Comparison of ENCODE assay signal across 13 mouse cellular contexts in genomic region chr6:72869601-72870000, GRCm38 (mm10). TPM values are rescaled to one million over a fixed set of nuclear protein-coding genes. Genes with fewer than 3 reads are reported as not detected.
DNase-seq lines count a peak whose midpoint lies in the region; ATAC-seq and TF ChIP-seq lines count a peak whose summit lies in the region.
"Had no signal": no experiment of that assay in that cellular context is flagged by ENCODE, and none has a peak within 500 bp of the region (broad histone marks: within the 10 kb centered on the region; RNA-seq: fewer than 3 reads in every experiment).

No protein-coding gene starts in this region.

- WGBS in kidney, embryonic 16.5 days: 64% methylated on average over 8 of the region's 8 CpGs
- WGBS in lung, embryonic 16.5 days: 60% methylated on average over 8 of the region's 8 CpGs
- WGBS in lung, adult 2 months: 56% methylated on average over 8 of the region's 8 CpGs
- WGBS in macrophage (ENCODE audit: missing documents): 86% methylated on average over 8 of the region's 8 CpGs
- WGBS in forebrain, embryonic 16.5 days: 80% methylated on average over 8 of the region's 8 CpGs

- H3K27ac ChIP-seq in kidney, embryonic 16.5 days (ENCODE audit: low read length): peak overlapping the region; percentile 11
- H3K27ac ChIP-seq in lung, embryonic 16.5 days (ENCODE audit: low read length): peak overlapping the region; percentile 76
- H3K27ac ChIP-seq in macrophage: peak overlapping the region; percentile 35; the same call in 1 of the 2 replicates
- no peak overlapping the region for H3K27ac ChIP-seq in forebrain, embryonic 16.5 days (ENCODE audit: low read length)

- no peak for ATAC-seq in kidney, embryonic 16.5 days (ENCODE audit: low FRiP score, low TSS enrichment)
- ATAC-seq in lung, embryonic 16.5 days (ENCODE audit: low read depth): 0 out of 2 replicates have a peak, but pooled peaks have one; percentile 35
- ATAC-seq in forebrain, embryonic 16.5 days: no peak

- no peak overlapping the region for H3K9ac ChIP-seq in kidney, embryonic 16.5 days (replicated peaks; ENCODE audit: low read length)
- H3K9ac ChIP-seq in lung, embryonic 16.5 days (ENCODE audit: low read length): no peak overlapping the region
- no peak overlapping the region for H3K9ac ChIP-seq in forebrain, embryonic 16.5 days (replicated peaks; ENCODE audit: low read depth, low read length)

- peaks cover 100% of the 10 kb centered on the region for H3K79me2 ChIP-seq in macrophage (ENCODE audit: inconsistent target)

- no peaks in the 10 kb centered on the region for H3K36me3 ChIP-seq in kidney, embryonic 16.5 days (ENCODE audit: insufficient read depth, low read length)
- H3K36me3 ChIP-seq in lung, embryonic 16.5 days (ENCODE audit: control insufficient read depth, insufficient read depth, low read length): no peaks in the 10 kb centered on the region
- H3K36me3 ChIP-seq in macrophage (ENCODE audit: inconsistent target): no peaks in the 10 kb centered on the region
- H3K36me3 ChIP-seq in forebrain, embryonic 16.5 days (ENCODE audit: control insufficient read depth, insufficient read depth): no peaks in the 10 kb centered on the region

- TF ChIP-seq POLR2A in lung, adult 2 months (IDR thresholded peaks at IDR 0.05; ENCODE audit: borderline replicate concordance, extremely low read depth, low read depth, low read length): no peak

- H3K27me3 ChIP-seq in kidney, embryonic 16.5 days (ENCODE audit: insufficient read depth, low read length): no peaks in the 10 kb centered on the region
- no peaks in the 10 kb centered on the region for H3K27me3 ChIP-seq in lung, embryonic 16.5 days (ENCODE audit: control insufficient read depth, insufficient read depth, low read depth, low read length)
- H3K27me3 ChIP-seq in forebrain, embryonic 16.5 days (replicated peaks; ENCODE audit: control insufficient read depth, insufficient read depth, low read length): no peaks in the 10 kb centered on the region

- peaks cover 23% of the 10 kb centered on the region for H3K4me1 ChIP-seq in kidney, embryonic 16.5 days (ENCODE audit: insufficient read depth, low read length)
- peaks cover 27% of the 10 kb centered on the region for H3K4me1 ChIP-seq in lung, embryonic 16.5 days (replicated peaks; ENCODE audit: control insufficient read depth, insufficient read depth, low read length)
- peaks cover 35% of the 10 kb centered on the region for H3K4me1 ChIP-seq in lung, adult 2 months (ENCODE audit: control insufficient read depth, insufficient read depth, low read length)
- H3K4me1 ChIP-seq in forebrain, embryonic 16.5 days (replicated peaks; ENCODE audit: control insufficient read depth, insufficient read depth, low read length): 0 out of 2 replicates have a peak, but pooled peaks cover 3% of the 10 kb centered on the region

- TF ChIP-seq CTCF in lung, adult 2 months (IDR thresholded peaks at IDR 0.05; ENCODE audit: insufficient read depth, low read length): no peak

- H3K4me3 ChIP-seq in kidney, embryonic 16.5 days (ENCODE audit: low read length): no peak overlapping the region
- no peak overlapping the region for H3K4me3 ChIP-seq in lung, embryonic 16.5 days (ENCODE audit: low read length)
- H3K4me3 ChIP-seq in lung, adult 2 months (replicated peaks; ENCODE audit: extremely low read depth, low read depth, low read length): no peak overlapping the region
- H3K4me3 ChIP-seq in macrophage (ENCODE audit: inconsistent target): no peak overlapping the region
- no peak overlapping the region for H3K4me3 ChIP-seq in forebrain, embryonic 16.5 days (replicated peaks; ENCODE audit: low read length)

- peak; percentile 55 for DNase-seq in adrenal gland, postnatal 14 days
- no peak for DNase-seq in adrenal gland, adult 8-10 months
- DNase-seq in kidney, postnatal 14 days: no peak
- no peak for DNase-seq in lung, adult 2 months
- DNase-seq: cerebellum, postnatal 36 days; layer of hippocampus, adult 9-11 months; left cerebral cortex, postnatal 4 days; right cerebral cortex, postnatal 14 days; thymus, postnatal 4 days had no signal

- H3K4me2 ChIP-seq in kidney, embryonic 16.5 days (replicated peaks; ENCODE audit: low read depth, low read length): no peak overlapping the region
- no peak overlapping the region for H3K4me2 ChIP-seq in lung, embryonic 16.5 days (ENCODE audit: low read depth, low read length)
- no peak overlapping the region for H3K4me2 ChIP-seq in forebrain, embryonic 16.5 days (ENCODE audit: low read length)

- no peaks in the 10 kb centered on the region for H3K9me3 ChIP-seq in kidney, embryonic 16.5 days (ENCODE audit: low read length)
- no peaks in the 10 kb centered on the region for H3K9me3 ChIP-seq in lung, embryonic 16.5 days (ENCODE audit: control insufficient read depth, low read length)
- H3K9me3 ChIP-seq in forebrain, embryonic 16.5 days (ENCODE audit: control insufficient read depth, low read length): no peaks in the 10 kb centered on the region

RNA-seq across cellular contexts. Expression of gene Kcmf1, which starts 30.2 kb away (rescaled TPM):
- total RNA-seq in adrenal gland, postnatal 14 days (2021): 86.8 and 97.9 TPM in 2 replicates
- total RNA-seq in adrenal gland, adult 8-10 months (2022): 10 to 100 TPM; 70.8 to 89.2 (median 76.8) TPM
- 28.0 and 28.9 TPM in 2 replicates for polyA plus RNA-seq in kidney, embryonic 16.5 days (2015; fragmentation: Nextera tagmentation; extraction: Ambion mirVana)
- 26.6 and 30.6 TPM in 2 replicates for polyA plus RNA-seq in lung, embryonic 16.5 days (2015; fragmentation: Nextera tagmentation; extraction: Ambion mirVana)
- 108 and 150 TPM in 2 replicates for polyA plus RNA-seq in lung, adult 2 months (2012; rRNA removed)
- 100 to 1,000 TPM in 2 of 26 experiments, 10 to 100 TPM in 24; 45.9 to 114 (median 67.6) TPM for total RNA-seq in macrophage (2018; cell fraction: chromatin; rRNA removed)
- 10 to 100 TPM; 46.6 to 90.4 (median 62.1) TPM for total RNA-seq in macrophage (2018; cell fraction: cytosol; rRNA removed)
- 10 to 100 TPM; 40.7 to 79.7 (median 64.2) TPM for total RNA-seq in macrophage (2018; cell fraction: nucleus; rRNA removed)
- 43.9 to 55.0 TPM (median 51.8 TPM) in 3 replicates for polyA plus RNA-seq in macrophage (2018)
- 31.1 and 31.7 TPM in 2 replicates for polyA plus RNA-seq in forebrain, embryonic 16.5 days (2015; fragmentation: Nextera tagmentation; extraction: Ambion mirVana)
